Mouse (Mus musculus) lung, adult 2 months (tissue): ENCODE measurements around the gene Dock4. TPM values are rescaled to one million over a fixed set of nuclear protein-coding genes. Genes with fewer than 3 reads are reported as not detected.
"Not testable (repeated sequence)": the region's sequence is repeated elsewhere in the genome, so short reads cannot be mapped to it uniquely, and the experiment has no call there.

Source experiments
- DNase-seq: peaks from one replicate; pipeline ENCODE4 v3.0.0; 2022
- H3K4me1 ChIP-seq: fragments of 200-500 bp; 2 replicates; pipeline ENCODE4 v1.6.1; 2011; ENCODE audit warnings: low read length; ENCODE audit not compliant: control insufficient read depth, insufficient read depth
- H3K4me3 ChIP-seq: fragments of 200-500 bp; replicated peaks from 2 replicates; pipeline ENCODE3; 2011; ENCODE audit warnings: low read depth, mild to moderate bottlenecking, control low read depth, low read length; ENCODE audit errors: extremely low read depth
- CTCF ChIP-seq: fragments of 200-500 bp; IDR thresholded peaks from 2 replicates; pipeline ENCODE4 v1.5.1; 2011; ENCODE audit warnings: mild to moderate bottlenecking, low read length, control low read depth; ENCODE audit not compliant: insufficient read depth
- POLR2A ChIP-seq: fragments of 200-500 bp; IDR thresholded peaks from 2 replicates; pipeline ENCODE4 v1.6.1; 2011; ENCODE audit warnings: low read depth, mild to moderate bottlenecking, control low read depth, low read length, borderline replicate concordance; ENCODE audit errors: extremely low read depth
- WGBS: fragments of 180-500 bp; shearing (Covaris S2); methylation state at CpG from one replicate; pipeline ENCODE4 v1.1.7; 2018; 5-methylcytosine and 5-hydroxymethylcytosine counted together
- polyA plus RNA-seq: library from polyadenylated mRNA; depleted of rRNA; stranded (reverse); fragments of >200 nt; gene quantifications from 2 replicates; pipeline ENCODE4 v1.2.3, GENCODE M21; 2012

The Dock4 gene
- polyA plus RNA-seq, 1 experiment, result 21.9 TPM

DNA sequence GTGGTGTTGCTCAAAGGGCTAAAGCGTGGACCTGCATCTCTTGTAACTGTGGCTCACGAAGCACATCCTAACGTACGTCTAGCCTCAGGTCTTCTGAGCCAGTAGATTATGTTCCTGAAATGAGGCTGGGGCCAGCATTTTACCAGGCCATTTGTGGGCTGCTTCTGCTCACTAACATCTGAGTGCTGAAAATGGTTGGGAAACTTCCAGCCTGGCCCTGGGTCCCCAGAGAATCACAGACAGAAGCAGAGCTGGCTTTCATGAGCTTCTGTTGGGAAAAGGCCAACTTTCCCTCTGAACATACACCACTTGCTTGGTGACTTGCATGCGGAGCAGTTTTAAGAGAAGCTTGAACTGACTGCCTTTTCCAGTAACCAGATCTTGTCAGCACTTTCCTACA lies 393.2 kb downstream of the Dock4 start:
- 70% methylated on average over 5 of the region's 5 CpGs for WGBS
- Histone ChIP-seq H3K4me3 (no peak overlapping the region), H3K4me1 (no peaks in the 10 kb centered on the region)
- DNase-seq, result no peak
- TF ChIP-seq POLR2A (no peak), CTCF (no peak)

DNA sequence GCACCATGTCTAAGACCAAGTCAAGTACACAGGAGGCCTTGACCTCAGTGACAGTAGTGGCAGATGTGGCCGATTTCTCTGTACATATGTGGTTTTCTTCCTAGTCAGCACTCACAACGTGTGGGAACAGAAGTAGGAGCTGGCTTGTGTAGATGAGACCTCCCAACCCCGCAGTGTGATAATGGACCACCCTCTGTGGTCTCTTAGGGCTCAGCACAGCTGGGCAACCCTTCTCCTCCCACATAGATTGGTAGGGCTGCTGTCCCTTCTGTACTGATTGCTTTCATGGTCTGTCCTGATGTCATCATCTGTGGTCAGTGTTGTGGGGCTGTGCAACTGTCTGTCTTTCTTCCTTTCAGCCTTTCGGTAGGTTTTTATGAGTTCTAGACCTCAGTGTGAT lies 394.1 kb downstream of the Dock4 start:
- no peaks in the 10 kb centered on the region for H3K4me1 ChIP-seq
- TF ChIP-seq CTCF (no peak), POLR2A (no peak)
- no peak overlapping the region for H3K4me3 ChIP-seq
- no peak for DNase-seq
- WGBS, result 55% methylated on average over 4 of the region's 4 CpGs

- WGBS, result 82% methylated on average over 10 of the region's 10 CpGs
- no peak overlapping the region for H3K4me3 ChIP-seq
- TF ChIP-seq CTCF (no peak), POLR2A (no peak)
- no peaks in the 10 kb centered on the region for H3K4me1 ChIP-seq
- no peak for DNase-seq
Measured at GRCm38 (mm10) chr12:40842251-40842988, 396.7 kb downstream of the Dock4 start.

- TF ChIP-seq CTCF, result no peak
- 82% methylated on average over 5 of the region's 5 CpGs for WGBS
- Histone ChIP-seq H3K4me1 (no peaks in the 10 kb centered on the region), H3K4me3 (no peak overlapping the region)
- no peak for DNase-seq
Measured at GRCm38 (mm10) chr12:40842991-40843390, 397.2 kb downstream of the Dock4 start.

- TF ChIP-seq CTCF (no peak), POLR2A (no peak)
Measured at GRCm38 (mm10) chr12:40843474-40844080, 397.8 kb downstream of the Dock4 start.

GRCm38 (mm10) chr12:40844324-40844723 lies 398.6 kb downstream of the Dock4 start:
- Histone ChIP-seq H3K4me3 (no peak overlapping the region), H3K4me1 (no peaks in the 10 kb centered on the region)
- 94% methylated on average over 22 of the region's 22 CpGs for WGBS
- no peak for DNase-seq
- TF ChIP-seq POLR2A (no peak), CTCF (no peak)

More at GRCm38 (mm10) chr12:40843474-40844080, 397.8 kb downstream of the Dock4 start:
- DNase-seq, result no peak
- WGBS, result 67% methylated on average over 3 of the region's 3 CpGs
- Histone ChIP-seq H3K4me3 (no peak overlapping the region), H3K4me1 (no peaks in the 10 kb centered on the region)

DNA sequence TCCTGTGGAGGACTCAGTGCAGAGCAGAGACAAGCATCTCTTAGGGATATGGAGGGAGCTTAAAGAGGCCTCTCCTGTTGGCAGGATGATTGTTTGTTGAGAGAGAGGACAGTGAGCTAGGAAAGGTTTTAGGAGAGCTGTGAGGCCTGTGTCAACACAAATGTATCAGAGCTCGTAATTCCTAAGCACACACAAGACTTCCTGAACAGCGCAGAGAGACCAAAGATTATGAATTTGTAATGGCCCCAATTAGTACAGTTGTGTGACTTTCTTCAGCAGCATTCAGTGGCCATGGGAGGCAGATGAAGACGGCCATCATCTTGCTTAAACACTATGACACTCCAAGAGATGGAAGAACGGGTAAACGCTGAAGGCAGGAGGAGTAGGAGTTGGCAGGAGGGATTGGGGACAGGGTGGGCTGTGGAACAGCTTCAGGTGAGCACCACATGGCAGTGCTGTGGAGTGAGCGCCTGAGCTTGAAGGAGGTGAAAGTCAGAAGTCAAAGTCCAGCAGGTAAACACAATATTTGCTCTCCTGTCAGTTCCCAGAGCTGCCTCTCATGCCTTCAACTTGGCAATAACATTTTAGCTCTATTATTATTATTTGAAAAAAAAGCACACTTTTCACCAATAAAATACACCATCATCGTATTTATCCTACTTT lies 409.1 kb downstream of the Dock4 start:
- 83% methylated on average over 7 of the region's 7 CpGs for WGBS
- DNase-seq, result no peak
- TF ChIP-seq CTCF (no peak), POLR2A (no peak)
- Histone ChIP-seq H3K4me3 (no peak overlapping the region), H3K4me1 (no peaks in the 10 kb centered on the region)

DNA sequence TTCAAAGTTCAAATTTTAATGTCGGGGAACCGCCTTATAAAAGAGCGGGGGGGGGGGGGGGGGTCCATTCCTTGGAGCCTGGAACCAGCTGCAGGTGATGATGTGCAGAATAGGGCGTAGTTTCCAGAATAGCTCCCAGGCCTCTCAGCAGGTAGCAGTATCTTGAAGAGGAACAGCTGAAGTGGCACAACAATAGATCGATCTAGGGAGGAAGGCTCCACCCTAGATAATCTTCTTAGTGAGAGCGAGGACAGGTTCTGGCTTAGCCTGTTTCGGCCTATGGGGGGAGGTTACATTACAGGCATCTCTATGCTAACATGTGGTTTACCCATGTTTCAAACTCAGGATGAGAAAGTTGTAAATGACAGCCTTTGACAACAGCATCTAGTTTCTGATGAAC lies 411.7 kb downstream of the Dock4 start:
- H3K4me1 ChIP-seq, result no peaks in the 10 kb centered on the region
- H3K4me3 ChIP-seq, result no peak overlapping the region
- WGBS, result 96% methylated on average over 7 of the region's 7 CpGs
- no peak for TF ChIP-seq CTCF
- TF ChIP-seq POLR2A, result no peak
- DNase-seq, result no peak

- WGBS, result 82% methylated on average over 7 of the region's 7 CpGs
- DNase-seq, H3K4me3 ChIP-seq, H3K4me1 ChIP-seq: not testable (repeated sequence)
Measured at GRCm38 (mm10) chr12:40858763-40859162, 413.0 kb downstream of the Dock4 start.

DNA sequence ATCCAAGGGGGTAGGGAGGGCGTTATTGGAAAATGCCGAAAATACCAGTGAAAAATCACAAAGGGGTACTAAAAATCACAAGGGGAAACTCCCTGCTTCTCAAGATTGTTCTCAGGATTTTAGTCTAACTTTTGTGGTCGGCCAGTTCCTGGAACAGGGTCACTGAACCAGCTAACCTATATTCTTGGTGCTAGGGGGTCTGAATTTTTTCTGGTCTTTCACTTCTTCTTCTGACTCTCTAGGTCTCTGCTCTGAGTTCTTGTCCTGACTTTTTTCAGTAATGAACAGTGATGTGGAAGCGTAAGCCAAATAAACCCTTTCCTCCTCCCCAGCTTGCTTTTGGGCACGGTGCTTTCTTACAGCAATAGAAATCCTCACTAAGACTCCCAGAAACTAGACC lies 424.6 kb downstream of the Dock4 start:
- DNase-seq, result no peak
- TF ChIP-seq CTCF (no peak), POLR2A (no peak)
- H3K4me1 ChIP-seq, result no peaks in the 10 kb centered on the region
- WGBS, result 89% methylated on average over 5 of the region's 5 CpGs
- H3K4me3 ChIP-seq, result no peak overlapping the region
